Mouse (Mus musculus) lung, postnatal 10 days (tissue): ENCODE measurements around the gene Trip4.

Source experiments
- DNase-seq: peaks from one replicate; pipeline ENCODE4 v3.0.0; 2021

Gene Trip4

DNA sequence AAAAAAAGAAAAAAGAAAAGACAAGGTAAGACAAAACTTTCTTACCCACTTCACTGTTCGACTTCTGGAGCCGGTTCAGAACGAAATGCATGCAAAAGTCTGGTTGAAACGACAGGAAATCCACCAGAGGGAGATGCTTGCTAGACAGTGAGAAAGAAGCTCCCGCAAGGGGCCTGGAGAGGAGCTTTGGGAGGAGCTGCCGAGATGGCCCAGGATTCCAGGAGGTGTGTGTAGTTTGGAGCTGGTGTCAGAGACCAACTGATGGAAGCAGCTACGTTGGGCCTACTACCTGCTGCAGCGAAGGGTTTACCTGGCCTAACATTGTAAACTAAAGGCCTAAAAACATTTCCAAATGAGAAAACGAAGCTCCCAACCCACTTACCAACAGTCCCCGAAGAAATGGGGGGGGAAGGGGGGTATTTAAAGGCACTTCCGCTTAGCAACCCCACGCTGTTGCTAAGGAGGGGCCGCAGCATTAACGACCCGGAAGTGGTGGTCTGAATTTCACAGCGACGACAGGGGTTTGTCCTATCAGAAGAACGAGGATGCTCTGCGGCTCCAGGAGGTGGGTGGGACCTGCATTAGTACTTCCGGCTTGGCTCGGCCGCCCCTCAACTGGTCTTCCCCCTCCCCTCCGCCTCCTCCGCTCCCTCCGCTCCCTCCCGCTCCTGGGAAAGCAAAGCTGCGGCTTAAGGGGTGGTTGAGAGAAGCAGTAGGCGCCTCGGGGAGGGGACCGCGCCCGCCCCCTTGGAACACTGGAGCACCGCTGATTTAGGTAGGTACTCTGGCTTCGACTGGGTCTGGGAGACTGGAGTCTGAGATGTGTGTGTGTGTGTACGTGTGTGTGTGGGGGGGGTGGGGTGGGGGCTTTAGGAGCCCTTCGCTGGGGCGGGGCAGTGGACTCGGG lies at the start of gene Trip4, which contains the start of gene Csnk1g1:
Gene Trip4, minus strand, starts transcription at position 401 of the 907 bp plus-strand sequence.
Gene Csnk1g1, plus strand, starts transcription at position 531 of the 907 bp plus-strand sequence.
- DNase-seq = peak; percentile 98

DNA sequence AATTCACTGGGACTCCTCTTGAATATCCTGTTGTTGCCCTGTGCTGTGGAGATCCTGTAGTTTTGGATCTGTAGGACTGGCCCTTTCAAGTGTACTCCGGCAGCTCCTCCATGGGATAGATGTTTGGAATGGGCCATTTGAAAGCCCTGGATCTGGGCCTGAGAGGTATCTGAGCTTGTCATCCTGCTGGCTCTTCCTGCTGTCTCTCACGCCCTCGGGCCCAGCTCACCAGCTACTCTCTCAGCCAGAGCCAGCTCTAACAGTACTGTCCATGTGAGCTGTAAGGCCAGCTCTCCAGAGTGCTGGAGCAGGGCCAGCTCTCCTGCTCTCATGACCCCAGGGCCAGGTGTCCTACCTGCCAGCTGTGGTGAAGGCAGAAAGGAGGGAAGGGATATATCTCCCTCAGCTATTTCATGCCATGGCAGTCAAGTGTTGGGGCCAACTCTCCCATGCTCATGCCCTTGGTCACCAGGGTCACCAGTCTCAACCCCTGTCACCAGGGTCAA lies 42.5 kb upstream of the Trip4 start:
- no peak for DNase-seq

DNA sequence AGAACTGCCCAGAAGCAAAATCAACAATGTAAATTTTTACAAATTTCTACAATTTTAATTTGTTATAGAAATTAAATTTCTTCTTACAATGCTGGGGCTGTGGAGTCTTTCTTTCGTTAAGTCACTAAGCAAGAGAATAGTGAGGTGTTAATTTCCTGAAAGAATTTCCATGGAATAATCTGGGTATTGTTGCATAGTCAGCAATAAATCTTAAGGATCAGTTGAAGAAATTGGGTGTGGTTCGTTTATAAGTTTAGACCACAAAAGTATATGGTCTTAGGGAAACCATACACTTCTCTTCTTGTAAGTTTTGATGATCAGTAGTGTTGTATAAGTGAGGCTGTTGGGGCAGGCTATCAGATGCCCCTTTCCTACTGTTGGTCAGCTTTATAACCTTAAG lies 29.0 kb upstream of the Trip4 start:
- DNase-seq = no peak

DNA sequence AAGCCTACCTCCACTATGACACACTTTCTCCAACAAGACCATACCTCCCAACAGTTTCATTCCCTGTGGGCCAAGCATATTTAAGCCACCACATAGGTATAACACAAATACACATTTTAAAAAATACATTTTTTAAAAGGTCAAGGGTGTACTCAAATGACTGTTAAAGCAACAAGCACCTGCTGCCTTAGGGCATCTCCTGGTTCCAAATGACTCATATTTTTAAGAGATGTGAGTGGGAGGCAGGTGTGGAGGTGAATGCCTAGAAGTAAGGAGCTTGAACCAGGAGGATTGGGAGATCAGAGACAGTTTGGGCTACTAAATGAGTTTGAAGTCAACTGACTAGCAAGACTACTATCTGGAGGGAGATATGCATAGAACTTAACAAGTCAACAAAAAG lies 21.2 kb upstream of the Trip4 start:
- no peak for DNase-seq

DNA sequence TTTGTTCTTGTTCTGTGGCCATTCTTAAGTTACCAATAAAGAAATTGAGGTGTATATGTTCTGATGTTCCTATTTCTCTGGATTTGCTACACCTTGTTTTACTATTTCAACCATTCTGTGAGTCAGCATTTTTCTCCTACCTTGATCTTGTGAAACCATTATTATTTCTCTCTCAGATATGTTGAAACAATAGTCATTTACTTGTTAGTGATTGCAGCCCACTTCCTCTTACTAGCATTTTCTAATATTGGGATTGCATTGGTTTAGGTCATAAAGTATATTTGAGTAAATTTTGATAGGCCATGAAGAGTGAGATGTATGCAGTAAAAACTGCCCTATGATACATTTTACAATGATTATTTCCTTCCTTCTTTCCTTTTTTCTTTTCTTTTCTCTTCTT lies 19.9 kb upstream of the Trip4 start:
- DNase-seq = no peak

DNA sequence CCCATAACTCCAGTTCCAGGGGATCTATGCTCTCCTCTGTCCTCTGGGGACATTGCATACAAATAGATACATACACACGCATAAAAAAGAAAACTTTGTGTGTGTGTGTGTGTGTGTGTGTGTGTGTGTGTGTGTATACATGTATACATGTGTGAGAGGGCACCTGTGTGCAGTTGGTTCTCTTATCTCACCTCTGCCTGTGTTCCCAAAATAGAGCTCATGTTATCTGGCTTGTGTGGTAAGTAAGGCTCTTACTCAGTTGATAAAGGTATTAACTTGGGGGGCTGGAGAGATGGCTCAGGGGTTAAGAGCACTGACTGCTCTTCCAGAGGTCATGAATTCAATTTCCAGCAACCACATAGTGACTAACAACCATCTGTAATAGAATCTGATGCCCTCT lies 8.4 kb upstream of the Trip4 start:
- DNase-seq = no peak

DNA sequence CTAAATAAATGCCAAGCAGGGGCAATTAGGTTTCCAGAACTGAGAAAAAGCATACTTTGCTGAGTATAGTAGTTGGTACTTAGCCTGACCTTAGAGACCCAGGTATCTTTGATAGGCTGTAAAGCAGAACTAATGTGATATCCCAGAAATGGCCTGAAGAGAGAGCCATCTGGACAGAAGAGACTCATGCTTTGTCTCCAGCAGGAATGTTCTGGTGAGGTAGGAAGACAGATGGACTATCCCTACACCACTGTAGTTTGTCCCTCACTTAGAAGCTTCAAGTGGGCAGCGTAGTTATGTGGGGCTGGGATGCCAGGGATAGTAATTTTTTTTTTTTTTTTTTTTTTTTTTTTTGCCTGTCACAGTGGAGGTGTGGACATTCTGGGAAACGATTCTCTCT lies 5.4 kb upstream of the Trip4 start:
- no peak for DNase-seq

DNA sequence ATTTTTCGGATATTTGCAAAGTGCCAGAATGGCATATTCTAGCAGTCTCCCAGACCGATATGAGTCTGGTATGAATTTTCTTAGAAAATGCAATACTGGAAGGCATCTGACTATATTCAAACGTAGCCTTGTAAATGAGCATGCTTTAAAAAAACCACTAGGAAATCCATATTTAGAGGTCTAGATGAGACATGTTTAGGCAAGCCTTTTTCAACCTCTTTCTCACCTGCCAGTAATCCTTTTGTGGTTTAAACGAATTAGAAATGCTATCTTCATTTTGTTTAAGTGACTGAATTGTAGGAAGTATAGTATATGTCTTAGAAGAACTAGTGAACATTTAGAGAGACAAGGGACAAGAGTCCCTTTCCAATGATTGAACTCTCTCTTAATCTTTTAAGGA lies 1.2 kb upstream of the Trip4 start:
- no peak for DNase-seq

DNA sequence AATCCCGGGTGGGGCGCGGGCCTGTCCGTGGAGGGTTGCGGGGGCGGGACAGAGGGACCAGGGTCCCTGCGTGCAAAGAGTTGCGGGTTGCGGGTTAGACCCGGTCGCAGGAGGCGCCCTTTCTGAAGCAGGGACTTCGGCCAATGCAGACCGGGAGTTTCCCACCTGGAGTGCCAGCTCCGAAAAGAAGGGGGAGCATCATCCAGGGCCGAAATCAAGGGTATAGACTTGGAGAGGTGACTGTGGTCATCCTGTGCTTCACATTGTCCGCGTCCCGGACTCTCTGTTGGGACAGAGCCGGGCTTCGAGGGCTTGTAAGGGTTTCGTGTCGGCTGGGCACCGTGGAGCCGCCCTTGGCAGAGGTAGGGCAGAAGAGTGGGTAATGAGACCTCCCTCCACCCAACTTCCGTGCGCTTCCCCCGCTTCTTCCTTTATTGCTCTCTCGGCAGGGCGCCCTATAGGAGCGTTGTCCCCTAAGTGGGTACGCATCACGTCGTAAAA lies 757 bp upstream of the Trip4 start:
- peak; percentile 70 for DNase-seq

DNA sequence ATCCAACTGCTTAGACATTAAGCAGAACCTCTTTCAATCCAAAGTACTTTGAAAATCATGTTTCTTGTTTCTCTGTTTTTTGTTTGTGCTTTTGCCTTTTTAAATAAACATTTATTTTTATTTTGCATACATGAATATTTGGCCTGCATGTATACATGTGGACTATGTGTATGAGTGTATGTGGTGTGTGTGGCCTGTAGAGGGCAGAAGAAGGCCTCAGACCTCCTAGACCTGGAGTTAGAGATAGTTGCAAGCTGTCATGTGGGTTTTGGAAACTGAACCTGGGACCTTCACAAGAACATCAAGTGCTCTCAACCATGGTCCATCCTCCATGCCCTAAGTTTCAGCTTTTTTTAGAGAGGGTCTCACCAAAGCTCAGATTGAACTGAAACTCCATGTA lies 5.2 kb downstream of the Trip4 start:
- DNase-seq = no peak

DNA sequence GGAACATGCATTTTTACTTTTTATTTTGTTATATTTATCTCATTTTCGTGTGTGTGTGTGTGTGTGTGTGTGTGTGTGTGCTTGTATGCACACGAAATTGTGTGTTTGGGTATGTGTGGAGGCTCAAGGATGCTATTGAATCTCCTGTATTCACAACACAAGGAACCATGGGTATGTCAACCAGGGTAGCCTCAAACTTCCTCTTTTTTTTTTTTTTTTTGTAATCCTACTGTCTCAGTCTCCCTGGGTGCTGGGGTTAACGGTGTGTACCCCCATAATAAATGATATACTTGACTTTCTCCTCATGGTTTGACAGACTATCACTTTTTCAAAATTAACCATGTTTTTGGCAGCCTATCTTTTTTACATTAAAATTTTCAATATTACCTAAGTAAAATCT lies 5.7 kb downstream of the Trip4 start:
- no peak for DNase-seq

DNA sequence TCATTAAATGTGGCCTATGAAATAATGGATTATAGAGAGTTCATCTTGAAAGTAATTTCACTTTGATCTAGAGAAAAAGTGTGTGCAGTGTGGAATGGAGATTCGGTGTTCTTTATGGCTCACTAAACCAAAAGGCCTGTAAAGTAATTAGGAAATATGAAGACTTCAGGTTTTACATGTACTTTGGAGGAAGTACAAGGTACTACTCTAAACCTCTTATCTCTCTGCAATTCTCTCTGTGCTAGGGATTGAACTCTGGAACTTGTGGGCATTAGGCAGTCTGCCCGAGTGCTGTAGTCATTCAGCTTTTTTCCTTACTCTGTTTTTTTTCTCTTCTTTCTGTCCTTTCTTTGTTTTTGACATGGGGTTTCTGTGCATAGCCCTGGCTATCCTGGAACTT lies 11.6 kb downstream of the Trip4 start:
- DNase-seq = no peak

DNA sequence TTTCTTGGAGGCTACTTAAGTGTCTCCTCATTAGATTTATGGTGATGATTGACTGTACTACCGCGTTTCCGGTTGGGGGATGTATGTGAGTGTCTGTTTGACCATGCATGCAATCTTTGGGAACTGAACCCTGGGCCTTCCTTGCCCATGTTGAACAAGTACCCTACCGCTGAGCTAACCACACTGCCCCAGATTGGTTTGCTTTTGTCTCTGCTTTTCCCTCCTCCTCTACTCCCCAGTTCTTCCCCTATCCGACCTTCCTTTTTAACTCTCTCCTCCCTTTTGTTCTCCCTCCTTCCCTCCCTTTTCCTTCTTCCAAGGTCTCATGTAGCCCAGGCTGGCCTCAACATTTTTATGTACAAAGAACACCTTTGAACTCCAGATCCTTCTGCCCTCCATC lies 17.5 kb downstream of the Trip4 start:
- no peak for DNase-seq

DNA sequence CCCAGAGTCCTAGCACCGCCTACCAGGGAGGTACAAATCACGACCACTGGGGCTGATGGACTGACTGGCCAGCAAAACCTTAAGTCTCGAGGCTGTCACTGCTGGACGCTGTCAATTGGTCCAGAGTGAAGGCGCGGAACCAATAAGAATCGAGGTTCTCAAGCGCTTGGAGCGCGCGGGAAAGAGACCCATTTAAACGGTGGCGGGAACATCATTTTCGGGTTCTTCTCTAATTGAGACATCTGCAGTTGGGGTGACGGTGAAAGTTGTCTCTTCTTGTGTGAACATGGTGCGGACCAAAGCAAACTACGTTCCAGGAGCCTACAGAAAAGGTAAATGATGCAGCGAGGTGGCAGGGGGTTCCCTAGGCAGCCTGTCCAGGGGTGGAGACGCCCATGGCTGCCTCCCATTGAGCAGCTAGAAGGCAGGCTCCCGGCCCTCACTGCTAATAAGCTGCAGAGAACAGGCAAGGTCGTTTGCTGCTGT lies 18.4 kb downstream of the Trip4 start, which contains the start of gene Pclaf:
Gene Pclaf, plus strand, starts transcription at position 95 of the 486 bp plus-strand sequence.
- DNase-seq = peak; percentile 82

DNA sequence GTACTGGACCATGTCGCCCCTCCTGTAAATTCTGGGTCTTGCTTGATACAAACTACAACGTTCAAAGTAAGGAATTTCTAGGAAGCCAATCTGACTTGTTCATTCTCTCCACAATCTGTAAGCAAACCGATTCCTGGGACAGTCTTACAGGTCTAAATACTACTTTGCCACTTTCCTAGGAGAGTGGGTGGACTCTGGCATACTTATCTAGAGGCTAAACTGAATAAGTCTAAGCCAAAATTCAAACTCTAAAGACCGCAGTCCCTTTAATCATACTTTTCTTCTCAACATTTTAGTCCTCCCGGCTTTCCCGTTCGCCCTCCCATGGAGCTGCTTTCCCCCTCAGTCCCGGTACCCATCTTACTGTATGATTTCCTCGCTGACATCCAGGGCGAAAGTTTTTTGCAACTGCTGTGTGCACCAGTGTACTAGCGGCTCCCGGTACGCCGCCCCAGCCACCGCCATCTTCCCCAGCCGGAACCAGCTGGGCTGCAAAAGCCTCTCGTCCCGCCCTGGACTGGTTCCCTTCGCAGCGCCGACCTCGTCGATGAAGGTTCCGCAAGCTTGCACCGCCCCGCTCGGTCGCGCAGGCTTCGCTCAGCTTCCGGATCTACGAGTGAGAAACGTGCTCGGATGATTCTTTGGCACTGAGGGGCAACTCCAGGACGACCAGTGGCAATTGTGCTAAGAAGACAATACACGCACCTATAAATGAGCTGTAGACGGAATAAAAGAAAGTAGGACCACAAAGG lies 23.9 kb downstream of the Trip4 start:
- peak; percentile 95 for DNase-seq

DNA sequence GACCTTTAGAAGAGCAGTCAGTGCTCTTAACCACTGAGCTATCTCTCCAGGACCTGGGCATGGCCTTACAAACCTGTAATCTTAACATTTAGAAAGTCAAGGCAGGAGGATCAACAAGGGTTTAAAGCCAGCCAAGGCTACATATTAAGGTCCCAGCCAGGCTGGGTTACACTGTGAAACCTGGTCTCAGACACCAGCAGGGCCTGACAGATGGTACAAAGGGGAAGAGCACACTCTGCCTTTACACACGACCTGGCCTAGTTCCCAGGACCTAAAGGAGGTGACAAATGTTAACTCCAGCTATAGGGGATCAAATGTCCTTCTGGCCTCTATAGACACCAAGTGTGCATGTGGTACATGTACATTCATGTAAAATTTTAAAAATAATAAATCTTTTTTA lies 48.9 kb downstream of the Trip4 start:
- no peak for DNase-seq

DNA sequence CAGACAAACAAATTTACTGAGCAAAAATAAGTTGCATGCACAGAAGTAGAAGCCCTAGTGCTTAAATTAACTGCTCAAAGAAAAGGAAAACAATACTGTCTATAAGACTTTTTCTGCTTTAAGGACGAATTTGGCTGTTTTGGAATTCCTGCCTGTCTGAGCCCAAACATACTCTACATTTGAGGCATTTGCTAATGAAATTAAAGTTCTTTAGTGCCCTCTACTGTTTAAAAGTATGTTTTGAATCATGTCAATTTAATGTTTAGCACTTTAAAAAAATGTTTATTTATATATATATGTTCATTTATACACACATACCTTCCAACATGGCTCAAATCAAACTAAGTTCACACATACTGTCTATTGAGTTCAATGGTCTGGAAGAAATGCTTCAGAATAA lies 58.4 kb downstream of the Trip4 start:
- no peak for DNase-seq

DNA sequence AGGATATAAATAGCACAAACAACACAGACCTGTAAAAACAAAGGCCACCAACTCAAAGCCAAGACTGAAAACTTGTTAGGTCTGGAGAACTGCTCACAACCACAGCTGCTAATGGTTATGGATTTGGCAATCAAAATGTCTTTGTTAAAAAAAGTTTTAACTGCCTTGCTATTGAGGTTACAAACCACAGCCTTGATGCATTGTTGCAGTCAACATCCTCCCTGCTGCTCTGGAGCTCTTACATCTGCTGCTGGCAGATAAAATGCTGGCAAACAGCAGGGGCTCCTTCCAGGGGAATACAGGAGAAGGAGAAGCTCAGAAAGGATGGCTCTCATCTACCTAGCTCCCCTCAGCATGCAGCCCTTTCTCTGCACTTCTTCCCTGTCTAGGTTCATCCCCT lies 60.4 kb downstream of the Trip4 start:
- peak; percentile 33 for DNase-seq

DNA sequence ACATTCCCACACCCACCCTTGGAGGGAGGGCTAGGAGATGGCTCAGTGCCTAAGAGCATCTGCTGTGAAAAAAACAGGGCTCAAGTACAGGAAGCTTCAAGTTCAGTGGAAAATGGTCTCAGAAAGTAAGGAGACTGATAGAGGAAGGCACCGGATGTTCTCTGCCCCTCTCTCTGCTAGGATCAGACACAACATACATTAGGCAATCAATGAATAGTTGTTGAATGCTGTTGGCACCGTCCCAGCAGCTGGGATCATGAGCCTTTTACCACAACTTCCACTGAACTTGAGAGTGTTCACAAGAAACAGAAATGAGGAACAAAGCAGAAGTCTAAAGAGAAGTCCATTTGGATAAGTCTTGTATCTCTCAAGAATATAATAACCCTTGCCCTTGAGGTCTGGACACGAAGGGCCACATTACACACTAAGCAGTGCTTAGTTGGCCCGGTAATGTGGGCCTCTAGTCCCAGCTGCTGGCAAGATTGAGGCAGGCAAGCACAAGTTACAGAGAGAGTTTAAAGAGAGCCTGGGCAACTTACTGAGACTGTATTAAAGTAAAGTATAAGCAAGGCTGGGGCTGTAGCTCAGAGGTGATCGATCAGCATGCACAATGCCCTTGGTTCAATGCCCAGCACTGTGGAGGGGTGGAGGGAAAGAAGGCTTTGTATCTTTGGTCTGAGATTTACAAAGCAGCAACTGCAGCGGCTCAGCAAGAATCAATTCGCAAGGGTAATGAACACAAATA lies 64.0 kb downstream of the Trip4 start:
- peak; percentile 28 for DNase-seq

DNA sequence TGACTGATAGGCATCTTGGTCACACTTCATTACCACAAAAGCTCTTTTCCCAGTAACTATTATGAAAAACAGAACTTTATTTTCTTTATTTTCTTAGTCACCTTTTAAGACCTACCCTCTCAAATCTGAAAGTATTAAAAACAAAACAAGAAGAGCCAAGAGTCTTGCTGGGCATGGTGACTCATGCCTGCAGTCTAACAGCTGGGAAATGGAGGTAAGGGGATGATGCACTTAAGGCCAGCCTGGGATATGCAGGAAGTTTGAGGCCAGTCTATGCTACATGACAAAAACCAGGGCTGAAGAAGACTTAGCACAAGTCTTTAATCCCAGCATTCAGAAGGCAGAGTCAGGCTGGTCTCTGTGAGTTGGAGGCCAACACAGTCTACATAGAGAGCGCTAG lies 68.8 kb downstream of the Trip4 start:
- DNase-seq = no peak

DNA sequence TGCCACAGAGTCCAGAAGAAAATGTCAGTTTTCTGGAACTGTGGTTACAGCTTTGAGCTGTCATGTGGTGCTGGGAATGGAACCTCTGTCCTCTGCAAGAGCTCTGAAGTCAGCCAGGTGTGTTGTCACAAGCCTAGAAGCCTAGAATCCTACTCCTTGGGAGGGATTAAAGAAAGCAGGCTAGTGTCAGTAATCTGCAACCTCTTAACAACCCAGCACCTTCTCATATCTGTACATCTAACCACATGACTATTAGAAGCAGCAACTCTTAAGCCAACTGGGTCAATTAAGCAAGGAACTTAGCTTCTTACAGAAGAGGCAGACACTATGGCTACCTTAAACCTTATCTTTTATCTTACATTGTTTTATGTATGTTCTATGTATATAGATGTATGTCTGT lies 71.7 kb downstream of the Trip4 start:
- no peak for DNase-seq

DNA sequence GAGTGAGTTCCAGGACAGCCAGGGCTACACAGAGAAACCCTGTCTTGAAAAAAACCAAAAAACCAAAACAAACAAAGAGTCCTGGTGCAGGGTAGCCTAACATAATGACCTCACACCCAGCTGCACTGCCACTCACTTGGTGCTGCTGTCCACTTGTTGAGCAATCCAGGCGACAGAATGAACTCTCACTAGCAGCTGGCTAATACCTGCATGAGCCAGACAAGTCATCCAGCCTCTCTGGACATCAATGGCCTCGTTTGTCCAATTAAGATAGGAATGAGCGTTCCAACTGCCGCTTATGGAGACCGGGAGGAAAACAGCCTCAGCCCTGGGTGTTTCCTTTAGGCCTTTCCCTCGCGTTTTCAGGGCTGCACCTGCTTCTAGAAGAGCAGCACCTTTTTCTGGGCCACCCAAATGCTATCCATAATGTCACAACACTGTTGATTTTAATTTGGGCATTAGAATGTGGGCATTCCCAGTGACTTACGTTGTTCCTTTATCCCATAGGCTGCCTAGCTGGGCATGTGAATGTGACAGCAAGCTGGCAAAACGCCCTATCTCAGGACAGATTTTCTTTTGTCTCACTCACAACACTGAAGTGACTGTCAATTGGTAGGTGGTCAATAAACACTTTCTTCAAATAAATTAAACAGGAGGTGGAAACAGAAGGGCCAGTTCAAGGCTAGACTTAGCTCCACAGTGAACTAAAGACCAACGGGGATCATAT lies 73.8 kb downstream of the Trip4 start:
- DNase-seq = no peak
